Mouse (Mus musculus): ENCODE data around the gene Nol4l. TPM values are rescaled to one million over a fixed set of nuclear protein-coding genes. Genes with fewer than 3 reads are reported as not detected.

Nol4l gene
- polyA plus RNA-seq, 1 experiment from 2014 or later, result 14.2 TPM

GRCm38 (mm10) chr2:153557259-153557658, 27.5 kb upstream of the Nol4l start:
- Histone ChIP-seq H3K9me3 (replicated peaks) (no peaks in the 10 kb centered on the region), H3K4me3 (replicated peaks) (no peak overlapping the region), H3K27me3 (no peaks in the 10 kb centered on the region), H3K36me3 (no peaks in the 10 kb centered on the region), H3K4me2 (no peak overlapping the region), H3K4me1 (peaks cover 45% of the 10 kb centered on the region), H3K9ac (no peak overlapping the region), H3K27ac (no peak overlapping the region)
- 78% methylated on average over 4 of the region's 4 CpGs for WGBS
- no peak for ATAC-seq (replicated peaks; ENCODE audit: low FRiP score)

- Histone ChIP-seq H3K36me3 (no peaks in the 10 kb centered on the region), H3K4me2 (no peak overlapping the region), H3K27me3 (no peaks in the 10 kb centered on the region), H3K4me1 (peaks cover 37% of the 10 kb centered on the region), H3K9me3 (replicated peaks) (no peaks in the 10 kb centered on the region), H3K27ac (no peak overlapping the region), H3K9ac (no peak overlapping the region), H3K4me3 (replicated peaks) (no peak overlapping the region)
- ATAC-seq (replicated peaks; ENCODE audit: low FRiP score), result no peak
- 41% methylated on average over 9 of the region's 9 CpGs for WGBS
Observed at GRCm38 (mm10) chr2:153556208-153556607, 26.4 kb upstream of the Nol4l start.

GRCm38 (mm10) chr2:153554543-153554942, 24.8 kb upstream of the Nol4l start:
- Histone ChIP-seq H3K36me3 (no peaks in the 10 kb centered on the region), H3K9me3 (replicated peaks) (no peaks in the 10 kb centered on the region), H3K4me1 (peaks cover 20% of the 10 kb centered on the region), H3K27me3 (no peaks in the 10 kb centered on the region), H3K27ac (no peak overlapping the region), H3K4me2 (no peak overlapping the region), H3K9ac (no peak overlapping the region), H3K4me3 (replicated peaks) (no peak overlapping the region)
- no peak for ATAC-seq (replicated peaks; ENCODE audit: low FRiP score)
- WGBS, result 65% methylated on average over 7 of the region's 7 CpGs

- no peak overlapping the region for H3K9ac ChIP-seq
Observed at GRCm38 (mm10) chr2:153549486-153549885, 19.7 kb upstream of the Nol4l start.

GRCm38 (mm10) chr2:153548221-153548923, 18.6 kb upstream of the Nol4l start:
- Histone ChIP-seq H3K4me3 (replicated peaks) (no peak overlapping the region), H3K4me2 (no peak overlapping the region), H3K9ac (0 out of 2 replicates have a peak overlapping the region, but pooled peaks have one; percentile 1), H3K4me1 (peaks cover 51% of the 10 kb centered on the region), H3K9me3 (replicated peaks) (no peaks in the 10 kb centered on the region), H3K27me3 (0 out of 2 replicates have a peak, but pooled peaks cover 2% of the 10 kb centered on the region), H3K27ac (no peak overlapping the region), H3K36me3 (no peaks in the 10 kb centered on the region)
- ATAC-seq (replicated peaks; ENCODE audit: low FRiP score), result peak; percentile 19
- 23% methylated on average over 14 of the region's 14 CpGs for WGBS

More at GRCm38 (mm10) chr2:153549486-153549885, 19.7 kb upstream of the Nol4l start:
- Histone ChIP-seq H3K36me3 (no peaks in the 10 kb centered on the region), H3K4me3 (replicated peaks) (no peak overlapping the region), H3K27ac (no peak overlapping the region), H3K27me3 (0 out of 2 replicates have a peak, but pooled peaks cover 2% of the 10 kb centered on the region), H3K9me3 (replicated peaks) (no peaks in the 10 kb centered on the region), H3K4me2 (no peak overlapping the region), H3K4me1 (peaks cover 47% of the 10 kb centered on the region)
- ATAC-seq (replicated peaks; ENCODE audit: low FRiP score), result no peak
- WGBS, result 76% methylated on average over 8 of the region's 8 CpGs

GRCm38 (mm10) chr2:153547633-153548032, 17.9 kb upstream of the Nol4l start:
- H3K4me2 ChIP-seq, result no peak overlapping the region
- no peak overlapping the region for H3K27ac ChIP-seq
- WGBS, result 80% methylated on average over 3 of the region's 3 CpGs
- no peaks in the 10 kb centered on the region for H3K9me3 ChIP-seq (replicated peaks)
- H3K9ac ChIP-seq, result 0 out of 2 replicates have a peak overlapping the region, but pooled peaks have one; percentile 1
- no peaks in the 10 kb centered on the region for H3K36me3 ChIP-seq
- H3K27me3 ChIP-seq, result 0 out of 2 replicates have a peak, but pooled peaks cover 2% of the 10 kb centered on the region
- H3K4me1 ChIP-seq, result peaks cover 51% of the 10 kb centered on the region
- H3K4me3 ChIP-seq (replicated peaks), result no peak overlapping the region
- no peak for ATAC-seq (replicated peaks; ENCODE audit: low FRiP score)

GRCm38 (mm10) chr2:153546972-153547371, 17.2 kb upstream of the Nol4l start:
- Histone ChIP-seq H3K27ac (peak overlapping the region; percentile 51), H3K36me3 (no peaks in the 10 kb centered on the region), H3K9me3 (replicated peaks) (no peaks in the 10 kb centered on the region), H3K4me2 (0 out of 2 replicates have a peak overlapping the region, but pooled peaks have one; percentile 8), H3K27me3 (0 out of 2 replicates have a peak, but pooled peaks cover 2% of the 10 kb centered on the region), H3K4me1 (peaks cover 51% of the 10 kb centered on the region), H3K4me3 (replicated peaks) (no peak overlapping the region), H3K9ac (no peak overlapping the region)
- no peak for ATAC-seq (replicated peaks; ENCODE audit: low FRiP score)
- 54% methylated on average over 4 of the region's 4 CpGs for WGBS

GRCm38 (mm10) chr2:153546471-153546870, 16.7 kb upstream of the Nol4l start:
- Histone ChIP-seq H3K4me3 (replicated peaks) (no peak overlapping the region), H3K36me3 (no peaks in the 10 kb centered on the region), H3K9me3 (replicated peaks) (no peaks in the 10 kb centered on the region), H3K9ac (no peak overlapping the region), H3K27me3 (0 out of 2 replicates have a peak, but pooled peaks cover 2% of the 10 kb centered on the region), H3K4me1 (peaks cover 51% of the 10 kb centered on the region), H3K4me2 (0 out of 2 replicates have a peak overlapping the region, but pooled peaks have one; percentile 8), H3K27ac (peak overlapping the region; percentile 51)
- ATAC-seq (replicated peaks; ENCODE audit: low FRiP score), result peak; percentile 80
- WGBS, result 14% methylated on average over 5 of the region's 5 CpGs

- Histone ChIP-seq H3K4me2 (no peak overlapping the region), H3K27ac (no peak overlapping the region), H3K9ac (no peak overlapping the region), H3K4me3 (replicated peaks) (no peak overlapping the region), H3K9me3 (replicated peaks) (no peaks in the 10 kb centered on the region), H3K4me1 (peaks cover 51% of the 10 kb centered on the region), H3K36me3 (no peaks in the 10 kb centered on the region), H3K27me3 (0 out of 2 replicates have a peak, but pooled peaks cover 2% of the 10 kb centered on the region)
- no peak for ATAC-seq (replicated peaks; ENCODE audit: low FRiP score)
- 55% methylated on average over 4 of the region's 4 CpGs for WGBS
Observed at GRCm38 (mm10) chr2:153544771-153545170, 15.0 kb upstream of the Nol4l start.

GRCm38 (mm10) chr2:153543911-153544730, 14.3 kb upstream of the Nol4l start:
- Histone ChIP-seq H3K36me3 (no peaks in the 10 kb centered on the region), H3K4me3 (replicated peaks) (no peak overlapping the region), H3K4me1 (peaks cover 50% of the 10 kb centered on the region), H3K9ac (no peak overlapping the region), H3K27ac (no peak overlapping the region), H3K9me3 (replicated peaks) (no peaks in the 10 kb centered on the region), H3K27me3 (0 out of 2 replicates have a peak, but pooled peaks cover 2% of the 10 kb centered on the region), H3K4me2 (no peak overlapping the region)
- no peak for ATAC-seq (replicated peaks; ENCODE audit: low FRiP score)
- 76% methylated on average over 8 of the region's 8 CpGs for WGBS

- H3K4me2 ChIP-seq, result no peak overlapping the region
- no peak for ATAC-seq (replicated peaks; ENCODE audit: low FRiP score)
- WGBS, result 84% methylated on average over 8 of the region's 8 CpGs
Observed at GRCm38 (mm10) chr2:153542936-153543668, 13.3 kb upstream of the Nol4l start.

More at GRCm38 (mm10) chr2:153542936-153543668, 13.3 kb upstream of the Nol4l start:
- Histone ChIP-seq H3K9me3 (replicated peaks) (no peaks in the 10 kb centered on the region), H3K4me1 (peaks cover 40% of the 10 kb centered on the region), H3K27me3 (0 out of 2 replicates have a peak, but pooled peaks cover 2% of the 10 kb centered on the region), H3K27ac (no peak overlapping the region), H3K4me3 (replicated peaks) (no peak overlapping the region), H3K9ac (no peak overlapping the region), H3K36me3 (no peaks in the 10 kb centered on the region)
